In the genomic region with DNA sequence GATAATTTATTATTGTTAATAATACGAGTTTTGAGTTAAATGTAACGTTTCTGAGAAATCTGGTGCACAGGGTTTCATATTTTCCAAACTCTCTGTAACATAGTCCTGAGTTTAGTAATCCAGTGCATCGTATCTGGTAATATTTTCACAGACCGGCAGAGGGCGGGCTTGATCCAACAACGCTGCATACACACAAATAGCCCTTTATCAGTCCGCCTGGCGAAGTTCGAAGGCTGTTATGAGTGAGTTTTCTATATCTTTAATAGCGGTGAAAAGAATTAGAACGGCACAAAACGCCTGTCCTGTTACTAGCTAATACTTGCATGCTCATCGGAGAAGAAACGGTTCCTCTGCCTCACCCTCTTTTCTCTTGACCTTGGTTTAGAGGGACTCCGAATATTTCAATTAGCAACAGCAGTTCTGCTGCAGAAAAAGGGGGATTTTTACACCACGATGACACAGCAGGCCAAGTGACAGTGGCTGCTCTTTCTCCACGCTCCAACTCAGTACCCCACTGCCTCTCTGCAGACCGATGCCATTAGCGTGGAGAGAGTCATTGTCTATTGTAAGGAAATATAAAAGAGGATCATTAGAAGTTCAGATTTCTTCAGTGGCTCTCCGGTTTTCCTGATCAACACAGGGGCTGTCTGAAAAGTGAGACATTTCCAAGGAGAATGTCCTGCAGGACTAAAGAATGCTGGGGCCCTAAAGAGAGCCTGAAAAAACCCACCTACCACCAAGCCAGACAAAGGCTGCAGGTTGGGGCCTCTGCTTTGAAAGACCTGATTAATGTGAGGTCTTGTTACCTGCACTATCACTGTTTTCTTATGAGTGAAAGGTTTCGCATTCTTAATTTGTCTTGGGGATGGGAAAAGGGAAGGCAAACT, we compare ENCODE assay signal across 8 mouse cellular contexts.
DNase-seq lines count a peak whose midpoint lies in the region; ATAC-seq lines count a peak whose summit lies in the region.

No protein-coding gene starts in this region.

- no peak overlapping the region for H3K27ac ChIP-seq in midbrain, embryonic 12.5 days (replicated peaks)
- no peak overlapping the region for H3K27ac ChIP-seq in stomach, embryonic 14.5 days (ENCODE audit: low read length)

- no peaks in the 10 kb centered on the region; the same call in 1 of the 2 replicates for H3K27me3 ChIP-seq in midbrain, embryonic 12.5 days
- no peaks in the 10 kb centered on the region for H3K27me3 ChIP-seq in stomach, embryonic 14.5 days (ENCODE audit: control insufficient read depth, insufficient read depth, low read length)

- DNase-seq in 3T3-L1 (ENCODE audit: low read depth, low spot score) = peak; percentile 83
- DNase-seq in adrenal gland, adult 8-10 months = peak; percentile 19
- DNase-seq in embryo, embryonic 9.5 days (ENCODE audit: extremely low spot score) = peak; percentile 70
- peak; percentile 70 for DNase-seq in kidney, adult 18-20 months
- DNase-seq in left cerebral cortex, postnatal 4 days = peak; percentile 68

- no peaks in the 10 kb centered on the region for H3K36me3 ChIP-seq in midbrain, embryonic 12.5 days
- no peaks in the 10 kb centered on the region for H3K36me3 ChIP-seq in stomach, embryonic 14.5 days (ENCODE audit: control insufficient read depth, insufficient read depth, low read length)

- H3K9ac ChIP-seq in midbrain, embryonic 12.5 days (replicated peaks) = peak overlapping the region; percentile 43; the same call in 1 of the 2 replicates
- no peak overlapping the region for H3K9ac ChIP-seq in stomach, embryonic 14.5 days (replicated peaks; ENCODE audit: low read depth, low read length)

- peaks cover 8% of the 10 kb centered on the region; the same call in 1 of the 2 replicates for H3K4me1 ChIP-seq in midbrain, embryonic 12.5 days
- no peaks in the 10 kb centered on the region for H3K4me1 ChIP-seq in stomach, embryonic 14.5 days (ENCODE audit: control insufficient read depth, insufficient read depth, low read length)

- peak; percentile 89 for ATAC-seq in granulocyte monocyte progenitor cell, adult 5-6 weeks (replicated peaks; ENCODE audit: poor library complexity, severe bottlenecking)
- ATAC-seq in midbrain, embryonic 12.5 days (ENCODE audit: low FRiP score, low read depth) = peak; percentile 80
- peak; percentile 79; the same call in 1 of the 2 replicates for ATAC-seq in stomach, embryonic 14.5 days (ENCODE audit: insufficient number of reproducible peaks, insufficient read depth, low FRiP score, low read depth)

- peak overlapping the region; percentile 29 for H3K4me3 ChIP-seq in midbrain, embryonic 12.5 days
- peak overlapping the region; percentile 10; the same call in 1 of the 2 replicates for H3K4me3 ChIP-seq in stomach, embryonic 14.5 days (ENCODE audit: low read depth, low read length)

- 11% methylated on average over 21 of the region's 21 CpGs for WGBS in midbrain, embryonic 12.5 days
- WGBS in stomach, embryonic 14.5 days = 13% methylated on average over 21 of the region's 21 CpGs

- intact Hi-C loops in left cerebral cortex, postnatal 4 days (cut with DNase I) = loop anchor here (2.0 kb wide), 1 partner anchor 268 kb away; no protein-coding TSS in a partner anchor

- peak overlapping the region; percentile 58 for H3K4me2 ChIP-seq in midbrain, embryonic 12.5 days (replicated peaks)
- peak overlapping the region; percentile 42 for H3K4me2 ChIP-seq in stomach, embryonic 14.5 days (replicated peaks; ENCODE audit: low read depth, low read length)

- no peaks in the 10 kb centered on the region for H3K9me3 ChIP-seq in midbrain, embryonic 12.5 days
- no peaks in the 10 kb centered on the region for H3K9me3 ChIP-seq in stomach, embryonic 14.5 days (ENCODE audit: control insufficient read depth, low read depth, low read length)

Comparison
In these comparisons a context has a peak if more than half of its experiments do, and no peak if none do; other contexts are left out.
1. DNase-seq: peak in every context shown above with its lines; median percentile 83 in 3T3-L1; 70 in embryo, embryonic 9.5 days; 70 in kidney, adult 18-20 months; 68 in left cerebral cortex, postnatal 4 days; 19 in adrenal gland, adult 8-10 months.